Mouse (Mus musculus): ENCODE results near the gene Ceacam16. TPM values are rescaled to one million over a fixed set of nuclear protein-coding genes. Genes with fewer than 3 reads are reported as not detected.

Ceacam16 gene
- polyA plus RNA-seq, 2 experiments, result 0.11 TPM; not detected in 1

DNA sequence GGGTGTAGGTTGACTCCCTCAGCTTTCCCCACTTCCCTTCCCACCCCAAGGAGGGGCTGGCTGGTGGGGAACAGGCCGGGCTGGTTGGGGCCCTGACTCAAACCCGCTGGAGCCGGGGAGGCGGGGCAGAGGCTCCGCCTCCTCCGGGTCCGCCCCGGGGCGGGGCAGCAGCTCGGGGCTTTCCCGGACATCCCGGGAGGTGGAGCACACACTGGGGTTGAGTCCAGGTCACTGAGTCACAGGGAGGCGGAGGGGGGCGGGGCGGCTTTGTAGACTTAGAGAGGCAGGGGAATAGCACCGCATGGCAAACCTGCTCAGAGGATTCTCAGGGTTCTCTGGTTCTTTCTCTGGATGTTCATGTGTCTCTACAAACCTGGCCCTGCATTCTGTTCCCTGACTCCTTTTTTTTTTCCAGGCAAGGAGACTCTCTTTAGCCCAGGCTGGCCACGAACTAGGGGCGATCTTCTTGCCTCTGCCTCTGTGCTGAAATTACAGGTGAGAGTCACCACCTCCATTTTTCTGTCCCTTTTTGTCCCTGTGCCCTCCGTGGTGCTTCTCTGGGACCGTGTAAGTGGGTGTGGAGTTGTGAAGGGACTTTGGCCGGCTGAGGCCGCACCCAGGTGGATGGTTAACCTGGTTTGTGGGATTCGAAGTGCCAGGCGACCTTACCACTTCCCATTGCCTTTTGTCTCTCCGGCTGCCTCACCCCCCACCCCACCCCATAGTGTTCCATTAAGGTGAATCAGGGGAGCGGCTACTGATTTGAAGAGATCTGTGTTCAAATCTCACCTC is 36.7 kb downstream of the Ceacam16 start:
- H3K9ac ChIP-seq (ENCODE audit: low read depth, low read length, severe bottlenecking), result no peak overlapping the region
- peak overlapping the region; percentile 21; the same call in 1 of the 2 replicates for H3K4me2 ChIP-seq (replicated peaks; ENCODE audit: low read depth, low read length, severe bottlenecking)
- no peak for TF ChIP-seq POLR2A (IDR thresholded peaks at IDR 0.05; ENCODE audit: borderline replicate concordance, extremely low read depth, insufficient read depth, insufficient read length)
- H3K27ac ChIP-seq (replicated peaks; ENCODE audit: low read depth, low read length), result peak overlapping the region; percentile 71; the same call in 1 of the 2 replicates
- WGBS, result 25% methylated on average over 25 of the region's 26 CpGs
- H3K36me3 ChIP-seq (ENCODE audit: control insufficient read depth, insufficient read depth, low read length), result no peaks in the 10 kb centered on the region
- peak overlapping the region; percentile 2; the same call in 1 of the 2 replicates for H3K4me3 ChIP-seq (replicated peaks; ENCODE audit: low read length)
- peak; percentile 87 for ATAC-seq (ENCODE audit: low FRiP score, low read depth)
- 0 out of 2 replicates have a peak, but pooled peaks cover 5% of the 10 kb centered on the region for H3K9me3 ChIP-seq (ENCODE audit: control insufficient read depth, low read length)
- peak; percentile 87 for DNase-seq (ENCODE audit: low spot score)
- H3K4me1 ChIP-seq (ENCODE audit: control insufficient read depth, insufficient read depth, low read length), result peaks cover 22% of the 10 kb centered on the region
- peaks cover 27% of the 10 kb centered on the region for H3K27me3 ChIP-seq (ENCODE audit: control insufficient read depth, insufficient read depth, low read length)

- TF ChIP-seq POLR2A (IDR thresholded peaks at IDR 0.05; ENCODE audit: borderline replicate concordance, extremely low read depth, insufficient read depth, insufficient read length), result no peak
- ATAC-seq (ENCODE audit: low FRiP score, low read depth) (peak; percentile 31), DNase-seq (ENCODE audit: low spot score) (no peak)
- no peaks in the 10 kb centered on the region for H3K36me3 ChIP-seq (ENCODE audit: control insufficient read depth, insufficient read depth, low read length)
- H3K9ac ChIP-seq (ENCODE audit: low read depth, low read length, severe bottlenecking), result no peak overlapping the region
- H3K4me1 ChIP-seq (ENCODE audit: control insufficient read depth, insufficient read depth, low read length), result peaks cover 22% of the 10 kb centered on the region
- 0 out of 2 replicates have a peak overlapping the region, but pooled peaks have one; percentile 21 for H3K4me2 ChIP-seq (replicated peaks; ENCODE audit: low read depth, low read length, severe bottlenecking)
- H3K27me3 ChIP-seq (ENCODE audit: control insufficient read depth, insufficient read depth, low read length), result peaks cover 27% of the 10 kb centered on the region
- H3K27ac ChIP-seq (replicated peaks; ENCODE audit: low read depth, low read length), result peak overlapping the region; percentile 71
- peak overlapping the region; percentile 2; the same call in 1 of the 2 replicates for H3K4me3 ChIP-seq (replicated peaks; ENCODE audit: low read length)
- H3K9me3 ChIP-seq (ENCODE audit: control insufficient read depth, low read length), result 0 out of 2 replicates have a peak, but pooled peaks cover 5% of the 10 kb centered on the region
- WGBS, result 26% methylated on average over 16 of the region's 16 CpGs
Observed at GRCm38 (mm10) chr7:19823256-19824181, 37.6 kb downstream of the Ceacam16 start.

- WGBS, result under 1% methylated on average over 17 of the region's 42 CpGs
- Histone ChIP-seq H3K4me3 (replicated peaks; ENCODE audit: low read length) (peak within 1 kb of the TSS; percentile 40), H3K27me3 (ENCODE audit: control insufficient read depth, insufficient read depth, low read length) (peaks cover 27% of the 10 kb centered on the region), H3K36me3 (ENCODE audit: control insufficient read depth, insufficient read depth, low read length) (no peaks in the 10 kb centered on the region), H3K9ac (ENCODE audit: low read depth, low read length, severe bottlenecking) (peak within 1 kb of the TSS; percentile 57), H3K27ac (replicated peaks; ENCODE audit: low read depth, low read length) (peak within 1 kb of the TSS; percentile 71), H3K4me2 (replicated peaks; ENCODE audit: low read depth, low read length, severe bottlenecking) (peak within 1 kb of the TSS; percentile 63), H3K4me1 (ENCODE audit: control insufficient read depth, insufficient read depth, low read length) (peaks cover 22% of the 10 kb centered on the region), H3K9me3 (ENCODE audit: control insufficient read depth, low read length) (0 out of 2 replicates have a peak, but pooled peaks cover 5% of the 10 kb centered on the region)
- ATAC-seq (ENCODE audit: low FRiP score, low read depth), result no peak
- no peak for TF ChIP-seq POLR2A (IDR thresholded peaks at IDR 0.05; ENCODE audit: borderline replicate concordance, extremely low read depth, insufficient read depth, insufficient read length)
- DNase-seq (ENCODE audit: low spot score), result no peak
Observed at GRCm38 (mm10) chr7:19822604-19823058, 38.5 kb downstream of the Ceacam16 start, which contains the start of gene Bcl3. Bcl3 (minus strand) TSS chr7:19822770.

DNA sequence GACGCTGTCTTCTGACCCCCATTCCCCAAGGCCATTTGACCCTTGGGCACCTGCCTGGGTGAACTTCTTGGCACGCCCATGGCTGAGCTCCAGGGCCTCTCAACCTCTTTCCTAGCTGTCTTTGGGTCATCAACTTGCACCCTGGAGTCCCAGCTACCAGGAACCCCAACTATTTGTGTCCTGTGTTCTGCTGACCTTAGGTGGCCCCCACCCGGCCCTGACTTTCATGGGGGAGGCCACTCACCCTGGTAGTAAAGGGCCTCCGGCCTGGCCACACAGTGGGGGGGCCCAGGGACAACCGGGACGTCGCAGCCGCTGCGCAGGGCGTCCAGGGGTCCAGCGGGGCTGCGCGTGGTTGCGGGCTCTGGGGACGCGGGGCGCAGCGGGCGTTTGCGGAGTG is 38.9 kb downstream of the Ceacam16 start:
- Histone ChIP-seq H3K9ac (ENCODE audit: low read depth, low read length, severe bottlenecking) (peak overlapping the region; percentile 57), H3K9me3 (ENCODE audit: control insufficient read depth, low read length) (0 out of 2 replicates have a peak, but pooled peaks cover 5% of the 10 kb centered on the region), H3K27ac (replicated peaks; ENCODE audit: low read depth, low read length) (no peak overlapping the region), H3K4me2 (replicated peaks; ENCODE audit: low read depth, low read length, severe bottlenecking) (peak overlapping the region; percentile 63), H3K36me3 (ENCODE audit: control insufficient read depth, insufficient read depth, low read length) (no peaks in the 10 kb centered on the region), H3K4me1 (ENCODE audit: control insufficient read depth, insufficient read depth, low read length) (peaks cover 24% of the 10 kb centered on the region), H3K27me3 (ENCODE audit: control insufficient read depth, insufficient read depth, low read length) (peaks cover 27% of the 10 kb centered on the region), H3K4me3 (replicated peaks; ENCODE audit: low read length) (peak overlapping the region; percentile 40)
- WGBS, result 6% methylated on average over 20 of the region's 20 CpGs
- TF ChIP-seq POLR2A (IDR thresholded peaks at IDR 0.05; ENCODE audit: borderline replicate concordance, extremely low read depth, insufficient read depth, insufficient read length), result no peak
- DNase-seq (ENCODE audit: low spot score) (no peak), ATAC-seq (ENCODE audit: low FRiP score, low read depth) (no peak)
